Mouse (Mus musculus) CH12.LX (cell line): Measurements from ENCODE around the gene Dhx9.
"Not testable (repeated sequence)": the region's sequence is repeated elsewhere in the genome, so short reads cannot be mapped to it uniquely, and the experiment has no call there.

Source experiments
- CHD2 ChIP-seq: IDR thresholded peaks from 2 replicates; pipeline ENCODE4 v1.6.1; 2011; ENCODE audit warnings: low read length, improper control_type of control experiment
- CTCF ChIP-seq, 2 experiments: IDR thresholded peaks in 1 of 2; conservative IDR thresholded peaks in 1 of 2; 2 replicates each; pipeline ENCODE4 v1.5.1; 2011 to 2012; ENCODE audit warnings: low read depth in 2 of 2, low read length in 2 of 2, improper control_type of control experiment in 1 of 2, inconsistent platforms in 1 of 2, mild to moderate bottlenecking in 1 of 2, moderate library complexity in 1 of 2
- E2F4 ChIP-seq: IDR thresholded peaks from 2 replicates; pipeline ENCODE4 v1.6.1; 2011; ENCODE audit warnings: low read depth, low read length, improper control_type of control experiment; ENCODE audit not compliant: insufficient replicate concordance
- MAX ChIP-seq: IDR thresholded peaks from 2 replicates; pipeline ENCODE4 v1.6.1; 2011; ENCODE audit warnings: low read length, improper control_type of control experiment
- MEF2A ChIP-seq: IDR thresholded peaks from 2 replicates; pipeline ENCODE4 v1.6.1; 2014; ENCODE audit warnings: low read depth, mild to moderate bottlenecking, inconsistent platforms, low read length, improper control_type of control experiment, borderline replicate concordance
- NELFE ChIP-seq: IDR thresholded peaks from 2 replicates; pipeline ENCODE4 v1.6.1; 2011; ENCODE audit warnings: low read depth, low read length, improper control_type of control experiment
- POLR2A ChIP-seq: IDR thresholded peaks from 2 replicates; pipeline ENCODE4 v1.6.1; 2011; ENCODE audit warnings: low read depth, mild to moderate bottlenecking, improper control_type of control experiment, low read length
- ZC3H11A ChIP-seq: IDR thresholded peaks from 2 replicates; pipeline ENCODE4 v1.6.1; 2012; ENCODE audit warnings: low read depth, mild to moderate bottlenecking, inconsistent platforms, low read length, improper control_type of control experiment
- ZKSCAN1 ChIP-seq: IDR thresholded peaks from 2 replicates; pipeline ENCODE4 v1.6.1; 2012; ENCODE audit warnings: low read depth, inconsistent platforms, low read length, improper control_type of control experiment, borderline replicate concordance

GRCm38 (mm10) chr1:153415742-153416141 is 71.7 kb downstream of the Dhx9 start:
- TF ChIP-seq CTCF (conservative IDR thresholded peaks at IDR 0.05 in 1 of 2, IDR thresholded peaks at IDR 0.05 in 1 of 2; ENCODE audit: low read depth in 2 of 2, low read length in 2 of 2); MEF2A; POLR2A; MAX; ZKSCAN1; CHD2; NELFE; ZC3H11A; E2F4: not testable (repeated sequence)
